Comparison of ENCODE assay signal across 25 mouse cellular contexts in genomic region chr9:54687246-54688236, GRCm38 (mm10). TPM values are rescaled to one million over a fixed set of nuclear protein-coding genes. Genes with fewer than 3 reads are reported as not detected.
DNase-seq lines count a peak whose midpoint lies in the region; ATAC-seq and TF ChIP-seq lines count a peak whose summit lies in the region.
"Had no signal": no experiment of that assay in that cellular context is flagged by ENCODE, and none has a peak within 500 bp of the region (broad histone marks: within the 10 kb centered on the region; RNA-seq: fewer than 3 reads in every experiment).

No protein-coding gene starts in this region.

- no peak overlapping the region for H3K9ac ChIP-seq in kidney, embryonic 16.5 days (replicated peaks; ENCODE audit: low read length)
- no peak overlapping the region for H3K9ac ChIP-seq in midbrain, embryonic 11.5 days (ENCODE audit: low read length)
- no peak overlapping the region for H3K9ac ChIP-seq in midbrain, embryonic 14.5 days (replicated peaks; ENCODE audit: low read length)
- H3K9ac ChIP-seq in intestine, postnatal 0 days (ENCODE audit: low read depth, low read length): no peak overlapping the region
- H3K9ac ChIP-seq: heart, embryonic 15.5 days; intestine, embryonic 15.5 days; limb, embryonic 15.5 days; liver, embryonic 14.5 days; lung, embryonic 14.5 days; midbrain, embryonic 13.5 days; neural tube, embryonic 12.5 days had no signal

- WGBS in kidney, embryonic 16.5 days: 36% methylated on average over 14 of the region's 14 CpGs
- WGBS in midbrain, embryonic 11.5 days: 67% methylated on average over 14 of the region's 14 CpGs
- whole genome bisulfite sequencing in midbrain, embryonic 14.5 days: 64% methylated on average over 14 of the region's 14 CpGs
- WGBS in intestine, postnatal 0 days: 64% methylated on average over 14 of the region's 14 CpGs

- H3K36me3 ChIP-seq in kidney, embryonic 16.5 days (ENCODE audit: insufficient read depth, low read length): no peaks in the 10 kb centered on the region
- no peaks in the 10 kb centered on the region for H3K36me3 ChIP-seq in midbrain, embryonic 11.5 days (ENCODE audit: control insufficient read depth, insufficient read depth, low read length)
- no peaks in the 10 kb centered on the region for H3K36me3 ChIP-seq in midbrain, embryonic 14.5 days (ENCODE audit: control insufficient read depth, insufficient read depth, low read length)
- H3K36me3 ChIP-seq in intestine, postnatal 0 days (ENCODE audit: control insufficient read depth, insufficient read depth): no peaks in the 10 kb centered on the region
- H3K36me3 ChIP-seq: heart, embryonic 15.5 days; intestine, embryonic 15.5 days; limb, embryonic 15.5 days; midbrain, embryonic 13.5 days; neural tube, embryonic 12.5 days had no signal

- no peak overlapping the region for H3K4me3 ChIP-seq in kidney, embryonic 16.5 days (ENCODE audit: low read length)
- no peak overlapping the region for H3K4me3 ChIP-seq in midbrain, embryonic 11.5 days (ENCODE audit: low read depth, low read length)
- H3K4me3 ChIP-seq in midbrain, embryonic 14.5 days (replicated peaks; ENCODE audit: low read depth, low read length): no peak overlapping the region
- H3K4me3 ChIP-seq in layer of hippocampus, adult 2 months: no peak overlapping the region
- no peak overlapping the region for H3K4me3 ChIP-seq in intestine, postnatal 0 days (ENCODE audit: low read depth, low read length)
- H3K4me3 ChIP-seq: gastrocnemius, adult 2 months; heart, embryonic 15.5 days; intestine, embryonic 15.5 days; limb, embryonic 15.5 days; midbrain, embryonic 13.5 days; neural tube, embryonic 12.5 days had no signal

- TF ChIP-seq CTCF in layer of hippocampus, adult 2 months (conservative IDR thresholded peaks at IDR 0.05): no peak
- no peak for TF ChIP-seq CTCF in intestine, postnatal 0 days (IDR thresholded peaks at IDR 0.05; ENCODE audit: low read depth)

- H3K4me1 ChIP-seq in kidney, embryonic 16.5 days (ENCODE audit: insufficient read depth, low read length): 0 out of 2 replicates have a peak, but pooled peaks cover 3% of the 10 kb centered on the region
- H3K4me1 ChIP-seq in midbrain, embryonic 11.5 days (ENCODE audit: control insufficient read depth, insufficient read depth, low read length): no peaks in the 10 kb centered on the region
- no peaks in the 10 kb centered on the region for H3K4me1 ChIP-seq in midbrain, embryonic 14.5 days (ENCODE audit: control insufficient read depth, insufficient read depth, low read length)
- H3K4me1 ChIP-seq in intestine, postnatal 0 days (replicated peaks; ENCODE audit: control insufficient read depth, insufficient read depth, low read length): no peaks in the 10 kb centered on the region
- H3K4me1 ChIP-seq: heart, embryonic 15.5 days; intestine, embryonic 15.5 days; midbrain, embryonic 13.5 days; neural tube, embryonic 12.5 days had no signal

- peaks cover 3% of the 10 kb centered on the region for H3K27me3 ChIP-seq in kidney, embryonic 16.5 days (ENCODE audit: insufficient read depth, low read length)
- H3K27me3 ChIP-seq in midbrain, embryonic 11.5 days (ENCODE audit: control insufficient read depth, insufficient read depth, low read length): peaks cover 4% of the 10 kb centered on the region; the same call in 1 of the 2 replicates
- 0 out of 2 replicates have a peak, but pooled peaks cover 4% of the 10 kb centered on the region for H3K27me3 ChIP-seq in midbrain, embryonic 14.5 days (ENCODE audit: control insufficient read depth, insufficient read depth, low read length)
- H3K27me3 ChIP-seq in intestine, postnatal 0 days (replicated peaks; ENCODE audit: control insufficient read depth, insufficient read depth, low read length): no peaks in the 10 kb centered on the region
- H3K27me3 ChIP-seq: neural tube, embryonic 12.5 days had no signal

- peak; percentile 12 for DNase-seq in kidney, postnatal 14 days
- peak; percentile 76 for DNase-seq in midbrain, embryonic 11.5 days (ENCODE audit: low spot score, missing footprints)
- DNase-seq in midbrain, embryonic 14.5 days: no peak
- peak; percentile 54 for DNase-seq in brain, adult 2 months (ENCODE audit: low read depth, low spot score)
- peak; percentile 50 to 59 for DNase-seq in layer of hippocampus, adult 2 months (ENCODE audit: low spot score in 2 of 2)
- no peak for DNase-seq in natural killer cell, adult 2 months (ENCODE audit: low spot score in 2 of 2)
- DNase-seq: adrenal gland, adult 8-10 months; cerebellum, adult 2 months; cerebellum, postnatal 36 days; gastrocnemius, adult 2 months; heart, postnatal 4 days; lung, embryonic 14.5 days; thymus, postnatal 25 days had no signal

- H3K4me2 ChIP-seq in kidney, embryonic 16.5 days (replicated peaks; ENCODE audit: low read depth, low read length): no peak overlapping the region
- H3K4me2 ChIP-seq in midbrain, embryonic 11.5 days: no peak overlapping the region
- no peak overlapping the region for H3K4me2 ChIP-seq in midbrain, embryonic 14.5 days (ENCODE audit: low read length)
- no peak overlapping the region for H3K4me2 ChIP-seq in intestine, postnatal 0 days (replicated peaks; ENCODE audit: low read depth)
- H3K4me2 ChIP-seq: heart, embryonic 15.5 days; intestine, embryonic 15.5 days; limb, embryonic 15.5 days; lung, embryonic 14.5 days; midbrain, embryonic 13.5 days; neural tube, embryonic 12.5 days had no signal

- no peaks in the 10 kb centered on the region for H3K9me3 ChIP-seq in kidney, embryonic 16.5 days (ENCODE audit: low read length)
- no peaks in the 10 kb centered on the region for H3K9me3 ChIP-seq in midbrain, embryonic 11.5 days (ENCODE audit: control insufficient read depth, low read length)
- H3K9me3 ChIP-seq in midbrain, embryonic 14.5 days (ENCODE audit: control insufficient read depth, low read length): no peaks in the 10 kb centered on the region
- no peaks in the 10 kb centered on the region for H3K9me3 ChIP-seq in intestine, postnatal 0 days (ENCODE audit: control insufficient read depth)
- H3K9me3 ChIP-seq: heart, embryonic 15.5 days; intestine, embryonic 15.5 days; limb, embryonic 15.5 days; midbrain, embryonic 13.5 days; neural tube, embryonic 12.5 days had no signal

- no peak overlapping the region for H3K27ac ChIP-seq in kidney, embryonic 16.5 days (ENCODE audit: low read length)
- no peak overlapping the region for H3K27ac ChIP-seq in midbrain, embryonic 11.5 days (ENCODE audit: low read depth, low read length)
- H3K27ac ChIP-seq in midbrain, embryonic 14.5 days (replicated peaks; ENCODE audit: low read depth, low read length): no peak overlapping the region
- H3K27ac ChIP-seq in layer of hippocampus, adult 2 months: peak overlapping the region; percentile 28; the same call in 1 of the 2 replicates
- H3K27ac ChIP-seq in intestine, postnatal 0 days (ENCODE audit: low read depth, low read length): no peak overlapping the region
- H3K27ac ChIP-seq: gastrocnemius, adult 2 months; heart, embryonic 15.5 days; intestine, embryonic 15.5 days; limb, embryonic 15.5 days; liver, embryonic 14.5 days; midbrain, embryonic 13.5 days; neural tube, embryonic 12.5 days; stomach, postnatal 0 days had no signal

- no peak; the same call in 1 of the 2 replicates for ATAC-seq in kidney, embryonic 16.5 days (ENCODE audit: low FRiP score, low TSS enrichment)
- no peak for ATAC-seq in midbrain, embryonic 11.5 days (ENCODE audit: low FRiP score)
- ATAC-seq in midbrain, embryonic 14.5 days (ENCODE audit: low FRiP score, low TSS enrichment): no peak
- ATAC-seq in intestine, postnatal 0 days: no peak
- ATAC-seq: activated CD4-positive, CD25-positive, alpha-beta regulatory T cell, adult 4 months; forebrain, embryonic 14.5 days; hindbrain, embryonic 16.5 days; intestine, embryonic 15.5 days; midbrain, embryonic 13.5 days had no signal

RNA-seq across cellular contexts. Expression of gene Dnaja4, which starts 11.1 kb away (rescaled TPM):
- 3.1 and 3.7 TPM in 2 replicates for polyA plus RNA-seq in kidney, embryonic 16.5 days (2015; fragmentation: Nextera tagmentation; extraction: Ambion mirVana)
- polyA plus RNA-seq in midbrain, embryonic 11.5 days (2014; fragmentation: Nextera tagmentation; extraction: Ambion mirVana): 4.0 and 4.7 TPM in 2 replicates
- polyA plus RNA-seq in midbrain, embryonic 14.5 days (2014; fragmentation: Nextera tagmentation; extraction: Ambion mirVana): 5.0 TPM in 2 replicates
- total RNA-seq in layer of hippocampus, adult 2 months (2021): 10 to 100 TPM; 44.9 to 48.0 TPM
- polyA plus RNA-seq in intestine, postnatal 0 days (2015; fragmentation: Nextera tagmentation; extraction: Ambion mirVana): 3.4 and 4.0 TPM in 2 replicates

RNA-seq across cellular contexts. Expression of gene Acsbg1, which starts 25.9 kb away (rescaled TPM):
- polyA plus RNA-seq in kidney, embryonic 16.5 days (2015; fragmentation: Nextera tagmentation; extraction: Ambion mirVana): 3.3 and 4.4 TPM in 2 replicates
- 9.9 and 11.0 TPM in 2 replicates for polyA plus RNA-seq in midbrain, embryonic 11.5 days (2014; fragmentation: Nextera tagmentation; extraction: Ambion mirVana)
- 14.7 and 16.8 TPM in 2 replicates for polyA plus RNA-seq in midbrain, embryonic 14.5 days (2014; fragmentation: Nextera tagmentation; extraction: Ambion mirVana)
- 100 to 1,000 TPM; 106 to 111 TPM for total RNA-seq in layer of hippocampus, adult 2 months (2021)
- polyA plus RNA-seq in intestine, postnatal 0 days (2015; fragmentation: Nextera tagmentation; extraction: Ambion mirVana): 0.16 and 0.27 TPM in 2 replicates
- polyA plus RNA-seq: heart, embryonic 15.5 days had no signal

RNA-seq across cellular contexts. Expression of gene Wdr61, which starts 46.8 kb away (rescaled TPM):
- 149 and 153 TPM in 2 replicates for polyA plus RNA-seq in kidney, embryonic 16.5 days (2015; fragmentation: Nextera tagmentation; extraction: Ambion mirVana)
- polyA plus RNA-seq in midbrain, embryonic 11.5 days (2014; fragmentation: Nextera tagmentation; extraction: Ambion mirVana): 179 and 181 TPM in 2 replicates
- polyA plus RNA-seq in midbrain, embryonic 14.5 days (2014; fragmentation: Nextera tagmentation; extraction: Ambion mirVana): 111 and 114 TPM in 2 replicates
- total RNA-seq in layer of hippocampus, adult 2 months (2021): 10 to 100 TPM; 60.2 to 63.6 TPM
- polyA plus RNA-seq in intestine, postnatal 0 days (2015; fragmentation: Nextera tagmentation; extraction: Ambion mirVana): 108 and 111 TPM in 2 replicates

Comparison
In these comparisons a context has a peak if more than half of its experiments do, and no peak if none do; other contexts are left out.
1. DNase-seq: peak in kidney, postnatal 14 days (single experiment), midbrain, embryonic 11.5 days (single experiment), brain, adult 2 months (single experiment) and layer of hippocampus, adult 2 months (2 of 2); none in midbrain, embryonic 14.5 days (single experiment) and natural killer cell, adult 2 months (0 of 2).